Mouse (Mus musculus) kidney, postnatal 25 days (tissue): ENCODE measurements around the gene Pygo1.

ENCODE experiments used
- DNase-seq, 2 experiments: peaks; one replicate each; pipeline ENCODE4 v3.0.0; 2021; ENCODE audit warnings: mixed read lengths in 2 of 2

Gene Pygo1

GRCm38 (mm10) chr9:72943424-72943823 lies 18.0 kb downstream of the Pygo1 start:
- DNase-seq, result no peak

- DNase-seq, result no peak
These were observed 18.8 kb downstream of the Pygo1 start for GRCm38 (mm10) chr9:72944286-72944685.

GRCm38 (mm10) chr9:72947010-72947409 lies 21.6 kb downstream of the Pygo1 start:
- DNase-seq, result no peak

GRCm38 (mm10) chr9:72949572-72949971 lies 24.1 kb downstream of the Pygo1 start:
- DNase-seq, result no peak

GRCm38 (mm10) chr9:72954746-72955145 lies 29.3 kb downstream of the Pygo1 start:
- peak in 1 of 2 experiments; percentile 30 for DNase-seq

- DNase-seq, result peak; percentile 47 to 62
These were observed 30.1 kb downstream of the Pygo1 start for GRCm38 (mm10) chr9:72955546-72955945.

- peak; percentile 81 to 92 for DNase-seq
These were observed 33.3 kb downstream of the Pygo1 start, which contains the start of the genes Dyx1c1 and Gm44503 for GRCm38 (mm10) chr9:72958521-72959450. Dyx1c1 (plus strand) TSS chr9:72958785. Gm44503 (plus strand) TSS chr9:72958852.

GRCm38 (mm10) chr9:72961346-72961745 lies 35.9 kb downstream of the Pygo1 start:
- peak; percentile 40 to 66 for DNase-seq

- no peak for DNase-seq
These were observed 36.5 kb downstream of the Pygo1 start for GRCm38 (mm10) chr9:72961959-72962358.

GRCm38 (mm10) chr9:72968349-72969061 lies 43.1 kb downstream of the Pygo1 start:
- DNase-seq, result peak; percentile 32 to 43

- peak; percentile 5 to 41 for DNase-seq
These were observed 44.4 kb downstream of the Pygo1 start for GRCm38 (mm10) chr9:72969874-72970273.

- no peak for DNase-seq
These were observed 47.0 kb downstream of the Pygo1 start for GRCm38 (mm10) chr9:72972435-72972834.

- DNase-seq, result no peak
These were observed 47.5 kb downstream of the Pygo1 start for GRCm38 (mm10) chr9:72972984-72973383.

GRCm38 (mm10) chr9:72974734-72975133 lies 49.3 kb downstream of the Pygo1 start:
- no peak for DNase-seq

- no peak for DNase-seq
These were observed 49.8 kb downstream of the Pygo1 start for GRCm38 (mm10) chr9:72975242-72975641.

GRCm38 (mm10) chr9:72983066-72983465 lies 57.6 kb downstream of the Pygo1 start:
- DNase-seq, result no peak

GRCm38 (mm10) chr9:72985250-72986220 lies 60.1 kb downstream of the Pygo1 start, which contains the start of the genes Ccpg1os and Ccpg1:
Ccpg1os (minus strand) TSS chr9:72985382.
Ccpg1 (plus strand) TSS chr9:72985429.
- peak; percentile 97 to 99 for DNase-seq

GRCm38 (mm10) chr9:72987703-72988102 lies 62.3 kb downstream of the Pygo1 start:
- no peak for DNase-seq

- DNase-seq, result peak; percentile 23 to 46
These were observed 63.3 kb downstream of the Pygo1 start for GRCm38 (mm10) chr9:72988706-72989105.

- DNase-seq, result no peak
These were observed 66.0 kb downstream of the Pygo1 start for GRCm38 (mm10) chr9:72991420-72991819.

- no peak for DNase-seq
These were observed 67.1 kb downstream of the Pygo1 start for GRCm38 (mm10) chr9:72992576-72992975.

GRCm38 (mm10) chr9:72996167-72996566 lies 70.7 kb downstream of the Pygo1 start:
- DNase-seq, result no peak
